Mouse (Mus musculus) mouse trophoblast stem cell (cell line): Measurements from ENCODE around the gene Gm525.
"Not testable (repeated sequence)": the region's sequence is repeated elsewhere in the genome, so short reads cannot be mapped to it uniquely, and the experiment has no call there.

Experiments used
- in situ Hi-C, 2 experiments: fragments of 300-500 bp; cut with MseI, MboI; formaldehyde crosslinking; loops; 2 replicates in 1 of 2; 3 replicates in 1 of 2; pipeline ENCODE4 v1.15.1; 2025

The Gm525 gene

GRCm38 (mm10) chr11:89060423-89061089 lies 13.1 kb upstream of the Gm525 start:
- in situ Hi-C loops: no loop called here

GRCm38 (mm10) chr11:89061362-89061761 lies 12.3 kb upstream of the Gm525 start:
- in situ Hi-C loops: no loop called here

DNA sequence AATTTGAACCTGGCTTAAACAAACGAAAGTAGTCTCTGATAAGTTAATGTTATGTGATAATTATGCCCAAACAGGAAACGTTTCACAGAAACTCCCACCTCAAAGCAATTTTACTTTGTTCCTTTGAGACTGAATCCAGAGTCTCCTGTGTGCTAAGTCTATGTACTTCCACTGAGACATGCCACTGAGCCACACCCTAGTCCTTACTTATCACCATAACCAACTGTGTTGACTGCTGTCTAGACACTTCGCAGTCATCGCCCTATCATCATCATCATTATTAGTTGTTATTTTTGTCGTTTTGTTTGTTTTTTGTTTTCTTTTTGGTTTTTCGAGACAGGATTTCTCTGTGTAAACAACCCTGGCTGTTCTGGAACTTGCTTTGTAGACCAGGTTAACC lies 9.3 kb upstream of the Gm525 start:
- in situ Hi-C loops: no loop called here

GRCm38 (mm10) chr11:89065297-89065696 lies 8.3 kb upstream of the Gm525 start:
- in situ Hi-C loops: no loop called here

GRCm38 (mm10) chr11:89066126-89066525 lies 7.5 kb upstream of the Gm525 start:
- in situ Hi-C loops: no loop called here

DNA sequence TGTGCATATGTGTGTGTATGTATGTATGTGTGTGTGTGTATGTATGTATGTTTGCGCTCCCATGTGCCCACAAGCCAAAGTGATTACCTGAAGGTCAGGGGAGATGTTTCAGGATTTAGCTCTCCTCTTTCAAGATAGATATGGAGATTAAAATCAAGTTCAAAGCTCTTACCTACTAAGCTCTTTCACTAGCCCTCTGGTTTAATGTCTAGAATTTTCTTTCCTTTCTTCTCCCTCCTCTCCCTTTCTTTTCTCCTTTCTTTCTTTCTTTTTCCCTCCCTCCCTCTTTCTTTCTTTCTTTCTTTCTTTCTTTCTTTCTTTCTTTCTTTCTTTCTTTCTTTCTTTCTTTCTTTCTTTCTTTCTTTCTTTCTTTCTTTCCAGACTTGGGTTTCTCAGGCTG lies 6.9 kb upstream of the Gm525 start, which contains the start of gene Dgke:
Dgke (minus strand) TSS at position 101 of the 400 bp plus-strand sequence.
- in situ Hi-C loops: no loop called here

DNA sequence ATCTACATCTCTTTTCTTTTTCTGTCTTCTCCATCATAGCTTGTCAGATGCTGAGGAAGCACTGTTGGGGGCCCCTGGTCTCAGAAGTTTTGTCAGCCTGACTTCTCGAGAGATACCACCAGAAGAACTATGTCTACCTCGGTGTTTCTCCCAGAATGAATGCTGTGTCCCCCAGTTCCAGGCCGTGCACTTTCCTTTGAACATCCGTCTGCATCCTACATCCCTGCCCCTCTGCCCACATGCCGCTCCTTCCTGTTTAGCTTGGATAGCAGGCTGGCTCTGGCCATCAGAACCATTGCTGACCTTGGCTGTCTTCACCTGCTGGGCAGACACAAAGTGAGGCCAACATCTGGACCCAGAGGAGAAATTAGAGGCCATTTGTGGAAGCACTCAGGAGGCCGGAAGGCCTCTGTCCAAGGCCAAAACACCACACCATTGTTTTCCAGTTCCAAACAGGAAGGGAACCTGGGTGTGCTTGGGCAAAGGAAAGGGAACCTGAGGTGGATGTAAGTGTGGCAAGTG lies 6.3 kb upstream of the Gm525 start:
- in situ Hi-C loops: no loop called here

DNA sequence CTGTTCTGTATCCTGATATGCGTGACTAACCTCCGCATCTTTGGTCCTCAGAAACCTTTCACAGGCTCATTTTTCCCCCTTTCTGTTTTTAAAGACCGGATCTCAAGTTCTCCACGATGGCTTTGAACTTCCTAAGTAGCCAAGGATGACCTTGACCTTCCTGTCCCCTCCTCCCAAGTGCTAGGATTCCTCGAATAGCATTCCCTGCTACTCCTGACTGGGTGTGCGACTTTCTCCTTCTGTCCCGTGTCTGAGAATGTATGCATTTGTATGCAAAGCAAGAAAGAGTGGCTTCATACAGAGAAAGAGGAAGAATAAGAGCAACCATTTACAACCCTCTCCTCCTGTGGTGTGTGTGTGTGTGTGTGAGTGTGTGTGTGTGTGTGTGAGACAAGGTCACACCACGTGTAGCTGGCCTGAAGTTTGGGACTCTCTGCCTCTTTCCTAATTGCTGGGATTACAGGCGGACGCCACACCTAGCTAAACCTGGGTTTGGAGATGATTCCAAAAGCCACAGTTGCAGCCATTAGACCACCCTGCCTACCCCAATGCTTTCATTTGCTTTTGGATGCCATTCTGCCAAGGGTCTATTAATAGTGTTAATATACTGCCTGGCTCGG lies 5.7 kb upstream of the Gm525 start:
- in situ Hi-C loops: no loop called here

DNA sequence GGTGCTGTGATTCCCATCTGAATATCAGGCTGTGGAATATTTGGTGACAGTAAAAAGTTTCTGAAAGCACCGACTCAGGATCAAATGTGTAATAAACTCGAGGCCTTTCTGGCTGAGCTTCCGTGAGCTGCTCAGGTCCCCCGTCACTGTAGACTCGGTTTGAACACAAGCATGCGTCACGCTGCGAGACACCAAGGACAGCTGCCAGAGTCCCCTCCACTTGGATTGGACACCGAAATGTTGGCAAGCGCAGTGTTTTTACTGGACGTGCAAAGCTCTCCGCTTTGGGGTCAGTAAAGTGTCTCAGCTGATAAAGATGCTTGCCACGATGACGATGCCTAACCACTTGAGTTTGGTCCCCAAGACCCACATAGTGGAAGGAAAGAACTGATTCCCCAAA lies 5.0 kb upstream of the Gm525 start:
- in situ Hi-C loops: no loop called here

GRCm38 (mm10) chr11:89069303-89069702 lies 4.3 kb upstream of the Gm525 start:
- in situ Hi-C loops: no loop called here

DNA sequence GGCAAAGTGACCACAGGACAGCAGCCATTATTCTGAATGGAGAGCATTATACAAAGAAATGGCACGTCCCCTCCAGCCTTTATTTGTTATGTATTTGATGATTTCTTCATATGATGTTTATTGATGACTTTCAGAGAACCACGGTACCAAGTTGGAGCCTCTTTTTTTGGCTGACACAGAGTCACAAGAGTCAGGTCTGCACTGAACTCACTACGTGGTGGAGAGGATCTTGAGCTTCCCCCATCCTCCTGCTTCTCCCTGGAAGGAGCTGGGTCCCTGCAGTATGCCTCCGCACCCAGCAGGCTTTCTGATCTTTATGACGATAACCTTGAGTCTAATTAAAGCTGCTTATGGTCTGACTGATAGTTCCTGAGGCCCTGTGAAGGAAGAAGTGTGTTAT lies 2.1 kb upstream of the Gm525 start:
- in situ Hi-C loops: no loop called here

DNA sequence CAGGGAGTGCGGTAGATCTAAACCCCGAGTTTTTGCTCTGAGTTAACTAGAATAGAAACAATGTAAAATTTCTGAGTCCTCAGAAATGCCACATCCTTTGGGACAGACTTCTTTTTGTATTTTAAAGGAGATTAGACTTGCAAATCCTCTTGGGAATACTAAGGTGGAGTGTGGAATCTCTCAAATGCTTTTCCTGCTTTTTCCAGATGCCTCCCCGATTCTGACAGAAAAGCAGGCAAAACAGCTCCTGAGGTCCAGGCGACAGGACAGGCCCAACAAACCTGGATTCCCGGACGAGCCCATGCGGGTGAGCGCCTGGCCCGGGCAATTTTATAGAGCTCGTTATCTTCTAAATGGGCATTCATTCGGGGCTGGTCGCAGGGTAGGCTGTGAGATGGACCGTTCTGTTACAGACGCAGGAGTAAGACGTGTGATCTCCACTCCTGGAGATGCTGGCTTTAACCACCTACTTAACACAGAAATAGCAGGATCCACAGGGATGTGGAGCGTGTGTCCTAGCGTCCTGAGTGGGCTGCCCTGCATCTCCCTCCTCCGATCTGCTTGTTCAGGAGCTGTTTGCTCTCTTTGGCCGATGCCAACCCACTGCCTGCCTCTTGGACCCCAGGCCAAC lies 1.3 kb downstream of the Gm525 start:
- in situ Hi-C loops: no loop called here

- in situ Hi-C loops: no loop called here
Measured at GRCm38 (mm10) chr11:89076370-89076821, 2.8 kb downstream of the Gm525 start.

DNA sequence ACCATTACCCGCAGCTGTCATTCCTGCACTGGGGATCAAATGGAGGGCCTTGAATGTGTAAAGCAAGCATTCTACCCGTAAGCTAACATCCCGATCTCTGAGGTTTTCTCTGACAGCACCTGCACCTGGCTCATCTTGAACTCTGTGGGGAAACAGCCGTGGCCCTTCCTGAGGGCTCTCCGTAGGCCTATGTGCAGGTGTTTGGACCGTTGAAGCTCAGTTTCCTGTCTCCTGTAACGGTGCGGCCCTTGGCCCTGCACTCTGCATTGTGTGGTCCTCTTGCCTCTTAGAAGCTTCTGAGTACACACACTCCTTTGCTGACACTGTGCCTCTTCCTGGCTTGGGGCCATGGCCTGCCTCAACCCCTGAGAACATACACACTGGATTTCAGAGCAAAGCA lies 4.0 kb downstream of the Gm525 start:
- in situ Hi-C loops: no loop called here

GRCm38 (mm10) chr11:89078305-89078704 lies 4.7 kb downstream of the Gm525 start:
- in situ Hi-C loops: no loop called here

DNA sequence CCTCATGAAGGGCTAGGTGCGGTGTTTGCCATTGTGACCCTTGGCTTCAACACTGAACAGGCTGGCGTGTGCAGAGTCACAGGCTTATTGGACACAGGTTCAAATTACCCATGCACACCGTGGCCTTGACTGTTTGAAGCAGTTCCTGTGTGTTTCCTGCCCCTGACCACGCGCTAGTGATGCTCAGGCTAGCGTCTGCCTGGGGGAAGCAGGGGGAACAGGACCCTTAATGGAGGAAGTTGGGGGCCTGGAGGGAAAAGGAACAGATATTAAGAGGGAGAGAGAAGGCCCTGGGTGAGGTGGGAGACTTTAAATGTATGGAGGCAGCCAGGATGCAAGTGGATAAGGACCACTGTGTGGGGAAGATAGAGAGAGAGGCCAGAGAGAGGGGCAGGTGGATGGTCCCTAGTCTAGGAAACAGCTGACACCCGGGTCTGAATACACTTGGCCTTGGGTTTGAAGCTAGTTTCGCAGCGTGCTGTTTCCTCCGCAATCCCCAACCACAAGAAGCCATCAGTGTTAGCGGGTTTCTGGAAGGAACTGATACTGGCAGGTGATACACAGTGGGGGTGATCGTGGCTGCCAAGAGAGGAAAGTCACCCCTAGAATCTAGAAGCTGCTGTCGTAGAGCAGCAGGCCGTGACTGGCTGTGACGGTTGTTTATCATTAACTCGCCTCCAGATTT lies 5.5 kb downstream of the Gm525 start:
- in situ Hi-C loops: no loop called here

DNA sequence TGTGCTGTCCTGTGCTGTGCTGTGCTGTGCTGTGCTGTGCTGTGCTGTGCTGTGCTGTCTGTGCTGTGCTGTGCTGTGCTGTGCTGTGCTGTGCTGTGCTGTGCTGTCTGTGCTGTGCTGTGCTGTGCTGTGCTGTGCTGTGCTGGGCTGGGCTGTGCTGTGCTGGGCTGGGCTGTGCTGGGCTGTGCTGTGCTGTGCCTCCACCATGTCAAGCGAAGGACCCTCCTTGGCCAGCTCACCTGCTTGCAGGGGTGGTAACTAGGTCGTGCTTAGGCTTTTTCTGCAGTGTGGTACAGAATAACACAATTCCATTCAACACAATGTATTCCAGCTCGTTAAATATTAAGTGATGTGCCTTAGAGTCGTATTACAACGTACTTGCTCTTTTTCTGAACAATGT lies 8.3 kb downstream of the Gm525 start:
- in situ Hi-C loops: not testable (repeated sequence)

- in situ Hi-C loops: not testable (repeated sequence)
Measured at GRCm38 (mm10) chr11:89082691-89083090, 9.1 kb downstream of the Gm525 start.

DNA sequence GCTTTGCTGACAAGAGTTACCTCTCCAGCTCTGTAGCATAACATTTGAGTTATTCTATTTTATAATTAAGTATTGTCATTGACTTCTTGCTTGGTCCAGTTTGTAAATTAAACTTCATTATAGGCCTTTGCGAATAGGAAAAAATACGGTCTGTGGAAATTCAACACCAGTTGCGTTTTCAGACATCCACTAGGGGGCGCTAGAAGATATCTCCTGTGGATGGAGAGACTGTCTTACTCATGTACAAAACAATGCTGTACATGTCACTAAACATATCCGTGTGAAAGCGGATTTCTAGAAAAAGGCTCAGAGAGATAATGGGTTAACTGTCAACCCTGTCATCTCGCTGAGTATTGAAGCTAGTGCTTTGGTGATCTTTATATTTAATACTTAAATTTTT lies 11.0 kb downstream of the Gm525 start:
- in situ Hi-C loops: no loop called here

- in situ Hi-C loops: no loop called here
Measured at GRCm38 (mm10) chr11:89086208-89086809, 12.7 kb downstream of the Gm525 start.

GRCm38 (mm10) chr11:89088754-89089153 lies 15.1 kb downstream of the Gm525 start:
- in situ Hi-C loops: no loop called here

GRCm38 (mm10) chr11:89090359-89090758 lies 16.7 kb downstream of the Gm525 start:
- in situ Hi-C loops: not testable (repeated sequence)
